Mouse (Mus musculus) E14TG2a.4 (cell line): ENCODE results near the gene Adgrf5.

Source experiments
- CTCF ChIP-seq: conservative IDR thresholded peaks from 2 replicates; pipeline ENCODE4 v1.5.1; 2014; ENCODE audit warnings: low read length
- NANOG ChIP-seq: IDR thresholded peaks from 2 replicates; pipeline ENCODE4 v1.6.1; 2014; ENCODE audit warnings: borderline replicate concordance, low read length, mixed read lengths
- POU5F1 ChIP-seq: IDR thresholded peaks from 2 replicates; pipeline ENCODE4 v1.6.1; 2014; ENCODE audit warnings: low read length, borderline replicate concordance

- TF ChIP-seq CTCF (peak; percentile 51), POU5F1 (peak; percentile 78), NANOG (no peak)
Measured at GRCm38 (mm10) chr17:43458598-43458997, 98.3 kb downstream of the Adgrf5 start.
